Mouse (Mus musculus) C2C12 (cell line): ENCODE measurements around the gene Gm37240. TPM values are rescaled to one million over a fixed set of nuclear protein-coding genes. Genes with fewer than 3 reads are reported as not detected.

ENCODE experiments used
- H3K27me3 ChIP-seq: one replicate; pipeline ENCODE4 v1.6.1; 2011; ENCODE audit not compliant: control insufficient read depth, insufficient read depth, insufficient read length
- H3K36me3 ChIP-seq: one replicate; pipeline ENCODE4 v1.6.1; 2011; ENCODE audit not compliant: control insufficient read depth, insufficient read depth
- H3K4me3 ChIP-seq: one replicate; pipeline ENCODE4 v1.5.1; 2011; ENCODE audit warnings: mild to moderate bottlenecking, control low read depth; ENCODE audit not compliant: poor library complexity, insufficient read depth, severe bottlenecking
- H3K79me2 ChIP-seq: one replicate; pipeline ENCODE4 v1.6.1; 2011; ENCODE audit not compliant: control insufficient read depth, insufficient read depth
- H3K79me3 ChIP-seq: one replicate; pipeline ENCODE4 v1.6.1; 2011; ENCODE audit warnings: low read depth, control low read depth
- H3ac ChIP-seq: one replicate; pipeline ENCODE3; 2011; ENCODE audit warnings: low read depth; ENCODE audit not compliant: control insufficient read depth, insufficient read length
- CEBPB ChIP-seq: IDR thresholded peaks from one replicate; pipeline ENCODE4 v1.6.1; 2011; ENCODE audit warnings: low read depth, mild to moderate bottlenecking, control low read depth, moderate library complexity
- CTCF ChIP-seq: IDR thresholded peaks from one replicate; pipeline ENCODE4 v1.5.1; 2011; ENCODE audit not compliant: control insufficient read depth, insufficient read depth, insufficient read length
- FOSL1 ChIP-seq: IDR thresholded peaks from one replicate; pipeline ENCODE4 v1.8.0; 2011; ENCODE audit warnings: mild to moderate bottlenecking, low read length; ENCODE audit not compliant: poor library complexity, insufficient read depth, severe bottlenecking
- MAX ChIP-seq: IDR thresholded peaks from one replicate; pipeline ENCODE4 v1.6.1; 2011; ENCODE audit warnings: mild to moderate bottlenecking, control low read depth
- MYOD1 ChIP-seq: IDR thresholded peaks from one replicate; pipeline ENCODE4 v1.6.1; 2011; ENCODE audit warnings: low read depth; ENCODE audit not compliant: control insufficient read depth, insufficient read length
- MYOG ChIP-seq: IDR thresholded peaks from one replicate; pipeline ENCODE4 v1.6.1; 2011; ENCODE audit not compliant: control insufficient read depth, insufficient read length; ENCODE audit errors: extremely low read depth
- USF1 ChIP-seq: IDR thresholded peaks from one replicate; pipeline ENCODE4 v1.6.1; 2011; ENCODE audit warnings: low read depth, mild to moderate bottlenecking, control low read depth, moderate library complexity
- polyA plus RNA-seq: library from polyadenylated mRNA; unstranded; fragments of >200 nt; fragmentation: generic; extraction: Trizol; gene quantifications from one replicate; pipeline ENCODE4 v1.2.1, GENCODE M21; 2012; ENCODE audit warnings: missing spikeins

Gm37240 gene
- polyA plus RNA-seq, 1 experiment, result 7.3 TPM

DNA sequence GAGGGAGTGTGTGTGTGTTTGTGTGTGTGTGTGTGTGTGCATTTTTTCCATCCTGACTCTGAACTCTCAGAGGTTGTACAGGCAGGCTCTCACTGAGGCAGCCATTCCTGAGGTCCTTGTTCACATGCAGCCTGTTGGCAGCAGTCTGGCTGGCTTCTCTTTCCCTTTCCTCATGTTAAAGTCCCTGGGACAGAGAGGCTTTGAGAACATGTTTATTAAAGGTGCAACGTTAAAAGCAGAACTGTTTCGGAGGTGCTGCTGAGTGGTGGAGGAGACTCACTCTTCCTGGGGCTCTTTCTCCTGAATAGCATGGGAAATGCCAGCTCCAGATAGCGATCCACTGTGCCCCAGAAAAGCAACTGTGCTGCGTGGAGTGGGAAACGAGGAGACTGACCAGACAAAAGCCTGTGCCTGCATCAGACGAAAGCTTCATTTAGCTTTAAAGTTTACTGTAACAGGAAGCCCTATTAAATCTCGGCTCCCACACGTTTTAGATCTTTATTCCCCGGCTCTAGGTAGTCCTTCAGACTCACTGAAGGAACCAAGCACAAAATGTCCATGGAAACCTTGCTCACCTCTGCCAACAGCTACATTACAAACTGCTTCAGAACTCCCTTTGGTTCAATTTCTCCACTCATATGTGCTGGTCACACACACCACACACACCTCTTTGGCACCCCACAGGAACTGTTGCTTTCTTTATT, 45.0 kb downstream of the Gm37240 start:
- H3K36me3 ChIP-seq, result no peaks in the 10 kb centered on the region
- no peaks in the 10 kb centered on the region for H3K27me3 ChIP-seq
- H3K79me3 ChIP-seq, result peaks cover 8% of the 10 kb centered on the region
- no peaks in the 10 kb centered on the region for H3K79me2 ChIP-seq
- TF ChIP-seq USF1 (no peak), CTCF (no peak), MYOD1 (no peak), FOSL1 (no peak), MAX (no peak), CEBPB (no peak), MYOG (no peak)
- no peak overlapping the region for H3ac ChIP-seq
- no peak overlapping the region for H3K4me3 ChIP-seq

DNA sequence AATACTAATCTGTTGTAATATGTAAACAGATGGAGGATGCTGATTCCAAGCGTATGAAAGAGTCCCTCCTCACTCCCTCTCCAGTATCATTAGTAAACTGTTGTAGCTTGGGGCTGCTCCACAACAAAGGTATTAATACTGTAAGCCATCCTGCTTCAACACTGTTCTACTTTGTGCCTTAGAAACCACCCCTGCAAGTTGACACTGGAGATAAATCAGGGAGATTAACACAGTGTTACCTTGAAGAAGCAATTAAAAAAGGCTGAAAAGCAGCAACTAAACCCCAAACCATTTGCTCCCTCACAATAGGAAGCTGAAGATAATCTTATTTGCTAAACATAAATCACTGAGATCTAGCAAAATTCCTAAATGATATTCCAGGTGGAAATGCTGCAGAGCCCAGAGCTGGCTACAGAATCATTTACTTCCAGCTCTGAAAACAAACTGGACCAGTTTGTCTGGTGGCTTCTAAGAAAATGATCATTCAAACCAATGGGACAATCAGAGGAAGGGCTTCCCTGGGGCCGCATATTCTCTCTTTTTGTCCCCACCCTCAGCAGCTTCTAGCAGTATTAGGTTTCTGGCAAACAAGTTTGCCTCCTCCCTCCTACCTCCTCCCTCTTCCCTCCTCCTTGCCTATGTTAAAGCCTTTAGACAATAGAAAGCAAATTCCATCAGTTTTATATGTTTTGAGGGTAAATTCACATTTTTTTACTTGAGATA, 45.7 kb downstream of the Gm37240 start:
- H3K4me3 ChIP-seq, result no peak overlapping the region
- H3K79me2 ChIP-seq, result no peaks in the 10 kb centered on the region
- H3K36me3 ChIP-seq, result no peaks in the 10 kb centered on the region
- no peak overlapping the region for H3ac ChIP-seq
- no peaks in the 10 kb centered on the region for H3K27me3 ChIP-seq
- TF ChIP-seq USF1 (no peak), MYOD1 (no peak), MYOG (no peak), FOSL1 (no peak), MAX (no peak), CEBPB (no peak), CTCF (no peak)
- H3K79me3 ChIP-seq, result peaks cover 8% of the 10 kb centered on the region

- H3K4me3 ChIP-seq, result no peak overlapping the region
- no peak for TF ChIP-seq FOSL1
- TF ChIP-seq USF1, result no peak
- TF ChIP-seq CEBPB, result no peak
- TF ChIP-seq CTCF, result no peak
- no peak for TF ChIP-seq MYOD1
- TF ChIP-seq MYOG, result no peak
- TF ChIP-seq MAX, result no peak
- H3K79me2 ChIP-seq, result no peaks in the 10 kb centered on the region
- H3K79me3 ChIP-seq, result peaks cover 12% of the 10 kb centered on the region
- H3K27me3 ChIP-seq, result no peaks in the 10 kb centered on the region
- no peak overlapping the region for H3ac ChIP-seq
- no peaks in the 10 kb centered on the region for H3K36me3 ChIP-seq
Measured at GRCm38 (mm10) chr3:85833627-85834026, 53.7 kb downstream of the Gm37240 start.

- Histone ChIP-seq H3K79me2 (no peaks in the 10 kb centered on the region), H3K27me3 (no peaks in the 10 kb centered on the region), H3K36me3 (no peaks in the 10 kb centered on the region), H3K4me3 (no peak overlapping the region), H3ac (no peak overlapping the region), H3K79me3 (peaks cover 6% of the 10 kb centered on the region)
- TF ChIP-seq FOSL1, result no peak
- no peak for TF ChIP-seq CTCF
- TF ChIP-seq CEBPB, result no peak
- TF ChIP-seq MYOD1, result no peak
- TF ChIP-seq USF1, result no peak
- TF ChIP-seq MYOG, result no peak
- no peak for TF ChIP-seq MAX
Measured at GRCm38 (mm10) chr3:85832490-85833155, 54.7 kb downstream of the Gm37240 start.

DNA sequence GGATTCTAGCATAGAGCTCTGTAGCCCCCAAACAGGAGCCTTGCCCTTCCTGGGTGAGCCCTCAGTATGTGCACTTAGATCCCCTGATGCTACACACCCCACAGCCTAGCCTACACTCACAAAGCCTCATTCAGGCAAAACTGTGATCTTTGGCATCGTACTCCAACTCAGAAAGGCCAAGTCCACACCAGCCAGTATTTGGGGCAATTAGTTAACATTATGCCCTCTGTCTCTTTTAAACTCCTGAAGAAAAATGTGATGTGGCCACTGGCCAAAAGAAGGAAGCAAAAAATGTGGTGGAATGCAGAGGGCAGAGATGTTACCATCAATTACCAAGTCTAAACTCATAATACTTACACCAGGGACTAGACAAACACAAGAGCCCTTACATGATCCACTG, 55.5 kb downstream of the Gm37240 start:
- Histone ChIP-seq H3K79me3 (peaks cover 6% of the 10 kb centered on the region), H3ac (no peak overlapping the region), H3K27me3 (no peaks in the 10 kb centered on the region), H3K4me3 (no peak overlapping the region), H3K36me3 (no peaks in the 10 kb centered on the region), H3K79me2 (no peaks in the 10 kb centered on the region)
- TF ChIP-seq MYOD1, result no peak
